In genomic region chr6:113624989-113625770, GRCm38 (mm10) we compare ENCODE assay signal across 8 mouse cellular contexts. TPM values are rescaled to one million over a fixed set of nuclear protein-coding genes. Genes with fewer than 3 reads are reported as not detected.
DNase-seq lines count a peak whose midpoint lies in the region; ATAC-seq and TF ChIP-seq lines count a peak whose summit lies in the region.

No protein-coding gene starts in this region.

- H3K4me1 ChIP-seq in liver, adult 2 months (ENCODE audit: control insufficient read depth, insufficient read depth, low read length) = peaks cover 6% of the 10 kb centered on the region; the same call in 1 of the 2 replicates
- H3K4me1 ChIP-seq in brown adipose tissue, adult 24 weeks (ENCODE audit: control insufficient read depth, insufficient read depth, insufficient read length, low read length) = no peaks in the 10 kb centered on the region
- peaks cover 29% of the 10 kb centered on the region for H3K4me1 ChIP-seq in liver, embryonic 15.5 days (replicated peaks)

- peak overlapping the region; percentile 94 for H3K4me2 ChIP-seq in liver, embryonic 15.5 days

- no peaks in the 10 kb centered on the region for H3K27me3 ChIP-seq in liver, adult 2 months (ENCODE audit: control insufficient read depth, insufficient read depth, low read length)
- H3K27me3 ChIP-seq in liver, embryonic 15.5 days = no peaks in the 10 kb centered on the region

- H3K9ac ChIP-seq in liver, adult 2 months (ENCODE audit: low read depth, low read length) = peak overlapping the region; percentile 72; the same call in 1 of the 2 replicates
- H3K9ac ChIP-seq in liver, embryonic 15.5 days = peak overlapping the region; percentile 84; the same call in 1 of the 2 replicates

- no peak for TF ChIP-seq POLR2A in liver, adult 2 months (IDR thresholded peaks at IDR 0.05; ENCODE audit: extremely low read depth, insufficient read depth, low read length)

- peaks cover 8% of the 10 kb centered on the region for H3K36me3 ChIP-seq in liver, adult 2 months (ENCODE audit: control insufficient read depth, insufficient read depth, low read length)
- H3K36me3 ChIP-seq in liver, embryonic 15.5 days (replicated peaks) = peaks cover 24% of the 10 kb centered on the region

- peak overlapping the region; percentile 72; the same call in 1 of the 2 replicates for H3K4me3 ChIP-seq in liver, adult 2 months (ENCODE audit: insufficient read depth, low read depth, low read length)
- peak overlapping the region; percentile 76 for H3K4me3 ChIP-seq in brown adipose tissue, adult 24 weeks (ENCODE audit: insufficient read depth, low read depth, low read length)
- peak overlapping the region; percentile 83 for H3K4me3 ChIP-seq in liver, embryonic 15.5 days (replicated peaks)

- WGBS in liver, adult 2 months = 39% methylated on average over 5 of the region's 5 CpGs
- WGBS in liver, embryonic 15.5 days (ENCODE audit: insufficient replicate concordance) = 52% methylated on average over 5 of the region's 5 CpGs

- H3K79me2 ChIP-seq in liver, adult 2 months (ENCODE audit: control insufficient read depth, insufficient read depth, low read length) = peaks cover 7% of the 10 kb centered on the region; the same call in 1 of the 2 replicates

- no peak for DNase-seq in liver, adult 2 months (ENCODE audit: extremely low read depth, low read depth, low spot score)
- no peak for DNase-seq in liver
- peak; percentile 19 for DNase-seq in heart, postnatal 4 days
- no peak for DNase-seq in right cerebral cortex, postnatal 14 days
- DNase-seq in layer of hippocampus, adult 11-12 months (ENCODE audit: low spot score) = no peak

- no peak for ATAC-seq in liver, embryonic 15.5 days (ENCODE audit: insufficient read depth)
- ATAC-seq in CD4-positive, CD25-positive, alpha-beta regulatory T cell, adult 4 months = no peak

- TF ChIP-seq CTCF in liver, adult 2 months (IDR thresholded peaks at IDR 0.05; ENCODE audit: low read depth, low read length) = no peak

- no peak overlapping the region for H3K27ac ChIP-seq in liver, adult 2 months (replicated peaks; ENCODE audit: insufficient read depth, low read depth, low read length)
- peak overlapping the region; percentile 57 for H3K27ac ChIP-seq in brown adipose tissue, adult 24 weeks (replicated peaks; ENCODE audit: low read depth, low read length)
- no peak overlapping the region for H3K27ac ChIP-seq in liver, embryonic 15.5 days (replicated peaks)

- H3K9me3 ChIP-seq in liver, embryonic 15.5 days (replicated peaks) = no peaks in the 10 kb centered on the region

RNA-seq across cellular contexts. Expression of gene Vhl, which starts 1.4 kb away (rescaled TPM):
- total RNA-seq in liver, adult 2 months (2014; rRNA removed) = 7.2 and 9.1 TPM in 2 replicates
- polyA plus RNA-seq in liver, adult 2 months (2012; rRNA removed) = 12.1 and 14.0 TPM in 2 replicates
- 13.2 and 15.0 TPM in 2 replicates for polyA plus RNA-seq in brown adipose tissue, adult 24 weeks (2012; ENCODE audit: insufficient read depth, insufficient read length, missing spikeins)
- 10 to 100 TPM; 13.6 to 18.6 TPM for total RNA-seq in heart, postnatal 4 days (2021)
- 8.7 and 10.8 TPM in 2 replicates for polyA plus RNA-seq in liver, embryonic 15.5 days (2015; fragmentation: Nextera tagmentation; extraction: Ambion mirVana)
- polyA plus RNA-seq in CD4-positive, CD25-positive, alpha-beta regulatory T cell, adult 4 months (2017; shearing (Covaris generic)) = 10 to 100 TPM; 10.4 to 17.3 TPM

RNA-seq across cellular contexts. Expression of gene Irak2, which starts 13.1 kb away (rescaled TPM):
- total RNA-seq in liver, adult 2 months (2014; rRNA removed) = 18.2 and 20.7 TPM in 2 replicates
- polyA plus RNA-seq in liver, adult 2 months (2012; rRNA removed) = 30.8 and 36.1 TPM in 2 replicates
- polyA plus RNA-seq in brown adipose tissue, adult 24 weeks (2012; ENCODE audit: insufficient read depth, insufficient read length, missing spikeins) = 18.9 and 19.7 TPM in 2 replicates
- 10 to 100 TPM in 1 of 2 experiments, 1 to 10 TPM in 1; 8.9 to 11.1 TPM for total RNA-seq in heart, postnatal 4 days (2021)
- polyA plus RNA-seq in liver, embryonic 15.5 days (2015; fragmentation: Nextera tagmentation; extraction: Ambion mirVana) = 11.9 and 13.5 TPM in 2 replicates
- 10 to 100 TPM; 27.3 to 40.1 TPM for polyA plus RNA-seq in CD4-positive, CD25-positive, alpha-beta regulatory T cell, adult 4 months (2017; shearing (Covaris generic))

RNA-seq across cellular contexts. Expression of gene Brk1, which starts 20.6 kb away (rescaled TPM):
- 70.3 and 76.0 TPM in 2 replicates for total RNA-seq in liver, adult 2 months (2014; rRNA removed)
- 75.9 and 80.3 TPM in 2 replicates for polyA plus RNA-seq in liver, adult 2 months (2012; rRNA removed)
- polyA plus RNA-seq in brown adipose tissue, adult 24 weeks (2012; ENCODE audit: insufficient read depth, insufficient read length, missing spikeins) = 158 and 192 TPM in 2 replicates
- 100 to 1,000 TPM; 101 to 102 TPM for total RNA-seq in heart, postnatal 4 days (2021)
- 79.4 and 80.7 TPM in 2 replicates for polyA plus RNA-seq in liver, embryonic 15.5 days (2015; fragmentation: Nextera tagmentation; extraction: Ambion mirVana)
- 100 to 1,000 TPM; 273 to 296 TPM for polyA plus RNA-seq in CD4-positive, CD25-positive, alpha-beta regulatory T cell, adult 4 months (2017; shearing (Covaris generic))

RNA-seq across cellular contexts. Expression of gene Fancd2os, which starts 24.7 kb away (rescaled TPM):
- not detected in 2 replicates for total RNA-seq in liver, adult 2 months (2014; rRNA removed)
- not detected in 2 replicates for polyA plus RNA-seq in liver, adult 2 months (2012; rRNA removed)
- not detected in 2 replicates for polyA plus RNA-seq in brown adipose tissue, adult 24 weeks (2012; ENCODE audit: insufficient read depth, insufficient read length, missing spikeins)
- not detected for total RNA-seq in heart, postnatal 4 days (2021)
- polyA plus RNA-seq in liver, embryonic 15.5 days (2015; fragmentation: Nextera tagmentation; extraction: Ambion mirVana) = not detected in 2 replicates
- polyA plus RNA-seq in CD4-positive, CD25-positive, alpha-beta regulatory T cell, adult 4 months (2017; shearing (Covaris generic)) = not detected
